Mouse (Mus musculus) heart, postnatal 25 days (tissue): Measurements from ENCODE around the gene Psmd11. TPM values are rescaled to one million over a fixed set of nuclear protein-coding genes. Genes with fewer than 3 reads are reported as not detected.

Experiments
- total RNA-seq, 2 experiments: library from RNA; stranded (reverse); gene quantifications; 2 replicates each; pipeline ENCODE4 v1.2.3; 2021

Psmd11 gene
- total RNA-seq, 2 experiments from 2014 or later: 104 to 112 TPM

Other genes with a start within 250 kb of the Psmd11 start
- gene Rnf135, start 244.8 kb upstream of the Psmd11 start, total RNA-seq: 1 to 10 TPM; 5.8 to 6.0 TPM
- 10 to 100 TPM; 62.4 to 68.1 TPM for gene Rhot1, start 219.6 kb upstream of the Psmd11 start, total RNA-seq
- 1 to 10 TPM; 7.0 to 7.5 TPM for gene Rhbdl3, start 127.7 kb upstream of the Psmd11 start, total RNA-seq
- 10 to 100 TPM; 22.1 to 22.9 TPM for gene 5730455P16Rik, start 50.6 kb upstream of the Psmd11 start, total RNA-seq
- 10 to 100 TPM; 68.5 to 79.5 TPM for gene Zfp207, start 45.3 kb upstream of the Psmd11 start, total RNA-seq
- 1 to 10 TPM; 1.7 to 2.4 TPM for gene Cdk5r1, start 48.4 kb downstream of the Psmd11 start, total RNA-seq